Mouse (Mus musculus) Muller cell, postnatal 12 days (primary cell): ENCODE measurements around the gene Kcnab3.

ENCODE experiments used
- DNase-seq: peaks from one replicate; pipeline ENCODE4 v3.0.0-alpha.2; 2015; ENCODE audit errors: inconsistent ontology term

The Kcnab3 gene

DNA sequence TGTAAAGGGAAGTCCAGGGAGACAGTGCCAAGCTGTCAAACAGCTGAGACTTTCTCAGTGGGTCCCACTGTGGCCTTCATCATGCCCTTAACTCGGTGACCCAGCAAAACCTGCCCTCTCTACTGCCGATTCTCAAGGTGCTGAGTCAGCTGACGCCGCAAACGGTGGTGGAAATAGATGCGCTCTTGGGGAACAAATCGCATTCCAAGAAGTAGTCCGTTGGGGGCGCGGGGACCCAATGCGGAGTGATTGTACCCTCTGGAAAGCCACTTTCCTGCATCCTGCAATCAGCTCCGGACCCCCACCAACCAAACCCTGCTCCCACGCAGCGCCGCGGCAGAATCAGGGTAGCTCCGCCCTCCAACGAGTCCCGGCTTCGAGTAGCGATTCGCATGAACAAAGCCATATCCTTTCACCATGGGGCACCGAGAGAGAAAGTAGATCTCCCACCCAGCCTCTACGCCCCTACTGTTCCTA, 5.9 kb downstream of the Kcnab3 start:
- peak; percentile 73 for DNase-seq

DNA sequence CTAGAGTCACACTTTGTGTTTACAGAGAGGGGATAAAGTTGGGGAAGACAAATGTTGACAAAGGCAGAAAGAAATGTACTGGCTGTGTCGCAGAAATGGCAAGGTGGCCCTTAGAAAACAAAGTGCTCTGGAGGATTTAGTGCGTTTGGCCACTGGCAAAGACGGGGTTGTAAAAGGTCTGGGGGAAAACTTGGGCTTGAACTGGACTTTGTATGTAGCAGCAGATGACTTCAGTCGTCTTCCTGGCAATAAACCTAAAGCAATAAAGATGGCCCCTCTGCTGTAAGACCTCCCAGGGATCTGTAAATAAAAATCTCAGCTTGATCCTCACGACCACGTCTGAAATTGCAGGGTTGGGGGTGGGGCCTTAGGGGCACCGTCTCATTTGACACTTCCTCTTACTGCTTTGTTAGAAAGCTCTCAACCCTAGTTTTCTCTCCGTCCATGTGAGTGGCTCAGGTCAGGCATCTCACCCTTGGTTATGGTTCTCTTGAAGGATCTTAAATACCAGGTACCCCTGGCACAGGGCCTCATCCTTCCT, 6.7 kb downstream of the Kcnab3 start:
- no peak for DNase-seq

DNA sequence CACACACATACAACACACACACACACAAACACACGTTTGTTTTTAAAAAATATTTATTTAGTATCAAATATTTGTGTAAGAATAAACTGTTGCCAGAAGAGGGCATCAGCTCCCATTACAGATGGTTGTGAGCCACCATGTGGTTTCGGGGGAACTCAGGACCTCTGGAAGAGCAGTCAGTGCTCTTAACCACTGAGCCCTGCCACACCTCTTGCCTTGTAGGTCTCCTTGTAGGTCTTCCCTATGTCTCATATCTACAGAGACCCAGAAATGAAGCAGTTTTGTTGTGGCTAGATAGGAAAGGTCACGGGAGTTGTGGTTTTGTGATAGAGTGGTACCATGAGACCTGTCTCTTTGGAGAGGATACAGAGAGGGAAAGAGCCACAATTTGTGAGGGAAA, 7.9 kb downstream of the Kcnab3 start:
- no peak for DNase-seq

DNA sequence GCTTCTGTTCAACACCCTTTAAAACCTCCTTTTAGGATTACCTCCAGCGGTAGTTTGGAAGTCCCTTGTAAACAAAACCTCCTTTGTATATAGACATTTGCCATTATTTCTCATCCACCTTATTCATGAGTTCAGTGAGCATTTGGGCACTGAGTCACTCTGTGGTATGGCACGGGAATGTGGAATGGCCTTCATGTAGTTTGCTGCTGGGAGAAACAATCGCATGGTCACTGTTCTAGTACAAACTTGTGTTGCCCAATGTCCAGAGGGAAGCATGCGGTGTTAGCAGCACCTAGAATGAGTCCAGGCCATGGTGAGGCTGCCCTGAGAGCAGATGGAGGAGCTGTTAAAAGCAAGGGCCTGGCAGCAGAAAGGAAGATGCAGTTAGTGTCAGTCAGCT, 8.7 kb downstream of the Kcnab3 start:
- DNase-seq = peak; percentile 94

DNA sequence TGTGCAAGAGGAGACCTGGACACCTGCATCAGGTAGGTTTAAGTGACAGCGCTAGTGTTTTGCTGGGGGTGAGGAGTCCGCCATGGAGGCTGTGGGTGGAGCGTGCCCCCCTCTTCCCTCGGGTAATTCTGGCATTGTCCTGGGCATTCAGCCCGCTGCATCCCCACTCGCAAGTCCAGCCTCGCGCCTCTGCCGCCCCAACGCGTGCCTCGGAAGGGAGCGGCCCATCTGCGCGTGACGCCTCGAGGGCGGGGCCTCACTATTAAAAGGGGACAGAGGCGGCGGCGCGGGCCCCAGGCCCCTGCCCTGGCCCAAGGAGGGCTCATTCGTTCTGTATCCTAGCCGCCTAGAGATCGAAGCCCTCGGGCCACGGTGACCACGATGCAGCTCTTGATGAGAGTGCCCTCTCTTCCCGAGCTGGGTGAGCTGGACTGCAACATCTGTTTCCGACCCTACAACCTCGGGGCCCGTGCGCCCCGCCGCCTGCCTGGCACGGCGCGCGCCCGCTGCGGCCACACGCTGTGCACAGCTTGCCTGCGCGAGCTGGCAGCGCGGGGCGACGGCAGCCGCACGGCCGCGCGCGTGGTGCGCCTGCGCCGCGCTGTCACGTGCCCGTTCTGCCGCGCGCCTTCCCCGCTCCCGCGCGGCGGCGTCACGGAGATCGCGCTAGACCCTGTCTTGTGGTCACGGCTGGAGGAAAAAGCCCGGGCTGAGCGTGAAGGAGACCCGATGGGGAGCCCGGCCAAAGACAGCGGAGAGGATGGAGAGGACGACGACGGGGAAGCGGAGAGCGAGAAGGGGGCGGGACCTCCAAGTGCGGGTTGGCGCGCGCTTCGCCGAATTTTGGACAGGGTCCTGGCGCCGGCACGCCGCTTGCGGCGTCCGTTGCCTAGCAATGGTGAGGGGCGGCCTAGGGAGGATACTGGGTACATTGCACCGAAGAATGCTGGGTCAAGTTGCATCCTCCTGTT, 14.4 kb downstream of the Kcnab3 start, which contains the start of gene Rnf227:
Gene Rnf227 (plus strand): TSS at position 301 of the 971 bp plus-strand sequence.
- peak; percentile 80 for DNase-seq

DNA sequence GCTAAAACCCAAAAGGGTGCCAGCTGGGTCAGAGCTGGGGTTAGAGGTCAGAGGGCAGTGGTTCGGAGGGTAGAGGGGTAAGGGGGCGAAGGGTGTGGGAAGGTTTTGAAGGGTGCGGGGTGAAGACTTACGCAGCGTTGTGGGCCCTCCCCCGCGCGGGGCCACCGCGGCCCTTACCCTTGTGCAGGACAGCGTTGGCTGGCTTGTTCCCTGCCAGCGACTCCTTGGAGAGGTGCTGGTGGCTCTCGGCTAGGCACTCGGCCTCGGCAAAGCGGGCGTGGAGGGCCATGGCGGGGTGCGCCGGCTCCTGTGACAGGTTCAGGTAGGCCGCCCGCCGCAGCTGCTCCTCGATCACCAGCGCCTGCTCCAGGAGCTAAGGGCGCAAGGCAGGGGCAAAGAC, 20.4 kb downstream of the Kcnab3 start:
- DNase-seq = no peak

DNA sequence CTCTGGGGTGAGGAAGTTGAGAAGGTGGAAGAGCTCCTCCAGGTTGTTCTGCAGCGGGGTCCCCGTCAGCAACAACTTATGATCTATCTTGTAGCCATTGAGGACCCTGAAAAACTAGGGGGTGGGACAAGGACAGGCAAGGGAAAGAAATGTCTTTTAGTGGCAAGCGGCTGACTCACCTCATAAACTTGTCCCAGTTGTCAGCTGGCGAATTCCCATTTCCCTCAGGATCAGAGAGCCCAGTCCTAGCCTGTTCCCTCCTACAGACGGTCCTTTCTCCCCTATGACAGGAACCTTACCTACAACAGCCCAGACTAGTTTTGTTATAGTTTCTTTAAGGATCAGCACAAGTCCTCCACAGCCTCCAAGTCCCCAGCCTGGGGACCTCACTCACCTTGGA, 30.5 kb downstream of the Kcnab3 start:
- DNase-seq = no peak

DNA sequence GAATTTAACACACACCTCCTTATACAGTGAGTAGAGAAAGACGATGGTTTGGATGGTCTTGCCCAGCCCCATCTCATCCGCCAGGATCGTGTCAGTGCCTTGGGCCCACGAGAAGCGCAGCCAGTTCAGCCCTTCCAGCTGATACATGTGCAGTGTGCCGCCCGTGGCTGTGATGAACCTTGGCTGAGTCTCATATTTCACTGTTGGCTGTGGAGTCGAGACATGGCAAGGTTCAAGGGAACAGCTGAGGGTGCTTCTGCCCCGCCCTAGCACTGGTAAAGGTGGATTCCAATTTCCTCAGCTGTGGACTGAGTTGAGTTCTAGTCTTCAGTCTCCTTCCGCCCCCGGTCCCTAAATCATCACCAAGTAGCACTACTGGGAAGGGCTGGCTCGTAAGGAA, 31.6 kb downstream of the Kcnab3 start:
- no peak for DNase-seq

DNA sequence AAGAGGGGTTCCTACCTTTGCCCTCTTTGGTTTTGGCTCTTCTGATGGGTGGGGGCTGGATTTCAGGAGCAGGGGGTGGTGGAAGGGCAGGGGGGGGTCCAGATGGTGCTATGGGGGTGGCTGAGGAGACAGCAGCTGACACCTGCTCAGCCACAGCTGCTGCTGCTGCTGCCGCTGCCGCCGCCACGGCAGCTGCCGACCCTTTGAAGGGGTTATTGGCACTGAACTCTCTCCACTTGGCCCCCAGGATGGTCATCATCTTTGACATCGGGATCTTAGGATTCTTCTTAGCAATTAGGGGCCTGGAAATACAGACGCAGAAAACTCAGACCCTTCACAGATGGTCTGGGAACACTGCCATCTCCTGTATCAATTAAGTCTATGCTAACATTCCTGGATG, 36.0 kb downstream of the Kcnab3 start:
- DNase-seq = no peak

DNA sequence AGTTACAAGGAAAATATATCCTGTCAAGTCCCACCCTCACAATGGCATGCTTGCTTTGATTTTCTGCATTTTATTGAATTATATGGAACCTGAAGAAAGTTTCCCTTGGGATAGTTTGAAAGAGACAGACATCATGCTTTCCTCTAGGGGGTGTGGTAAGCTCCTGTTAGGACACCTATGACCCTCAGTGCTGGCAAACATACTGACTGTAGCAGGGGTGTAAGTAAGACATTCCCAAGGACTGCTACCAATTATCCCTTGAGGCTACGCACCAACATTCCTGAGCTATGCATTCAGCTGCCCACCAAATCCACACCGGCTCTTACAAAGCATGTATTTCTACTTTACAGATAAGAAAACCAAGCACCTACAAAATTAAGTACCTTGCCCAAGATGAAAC, 36.4 kb downstream of the Kcnab3 start:
- peak; percentile 49 for DNase-seq

DNA sequence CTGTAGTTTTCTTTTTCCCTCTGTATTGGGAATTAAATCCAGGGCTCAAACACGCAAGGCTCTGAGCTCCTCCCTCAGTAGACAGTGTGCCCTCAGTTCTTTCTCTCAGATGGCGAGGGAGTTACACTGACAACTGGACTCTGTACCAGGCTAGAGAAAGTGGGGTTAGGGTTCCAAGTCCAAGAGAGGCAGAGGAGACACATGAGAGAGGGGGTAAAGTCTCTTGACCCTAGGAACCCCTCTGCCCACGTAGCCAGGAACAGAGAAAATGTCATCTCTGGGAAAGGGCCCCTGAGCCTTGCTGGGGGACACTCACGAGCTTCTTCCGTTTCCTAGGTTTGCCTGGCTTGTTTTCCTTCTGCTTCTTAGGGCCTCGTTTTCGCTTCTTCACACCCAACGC, 38.3 kb downstream of the Kcnab3 start:
- no peak for DNase-seq

DNA sequence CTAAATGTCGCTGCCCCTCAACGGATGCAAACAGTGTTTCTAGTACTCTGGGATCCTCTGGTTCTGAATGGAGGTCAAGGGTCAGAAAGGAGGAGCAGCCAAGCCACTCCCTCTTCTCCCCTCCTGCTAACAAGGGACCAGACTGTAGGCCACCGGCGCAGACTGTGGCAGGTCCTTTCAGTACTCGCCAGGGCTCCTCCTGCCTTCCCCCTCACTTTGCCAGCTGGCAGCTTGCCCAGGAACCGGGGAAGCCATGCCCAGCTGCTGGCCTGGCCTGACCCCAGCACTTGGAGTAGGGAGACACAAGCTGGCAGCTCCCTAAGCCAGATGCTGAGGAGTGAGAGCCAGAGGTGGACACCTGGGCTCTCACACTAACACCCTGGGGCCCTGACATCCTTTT, 38.9 kb downstream of the Kcnab3 start:
- DNase-seq = peak; percentile 96

DNA sequence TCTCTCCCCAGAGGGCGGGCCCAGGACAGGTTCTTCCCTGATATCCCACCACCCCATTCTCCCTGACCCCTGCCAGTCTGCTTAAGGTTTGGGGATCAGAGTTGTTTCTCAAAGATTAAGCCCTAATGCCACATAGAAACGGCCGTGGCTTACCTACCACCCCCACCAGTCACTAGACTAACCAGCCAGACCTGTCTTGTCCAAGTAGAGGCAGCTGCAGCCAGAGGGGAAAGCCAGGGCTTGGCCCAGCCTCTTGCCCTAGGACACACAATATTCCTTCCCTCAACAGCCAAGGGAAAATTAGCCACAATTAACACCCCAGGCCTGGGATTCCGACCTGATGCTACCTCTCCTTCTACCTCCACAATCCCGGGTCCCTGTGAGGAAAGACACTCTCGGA, 39.7 kb downstream of the Kcnab3 start:
- no peak for DNase-seq

DNA sequence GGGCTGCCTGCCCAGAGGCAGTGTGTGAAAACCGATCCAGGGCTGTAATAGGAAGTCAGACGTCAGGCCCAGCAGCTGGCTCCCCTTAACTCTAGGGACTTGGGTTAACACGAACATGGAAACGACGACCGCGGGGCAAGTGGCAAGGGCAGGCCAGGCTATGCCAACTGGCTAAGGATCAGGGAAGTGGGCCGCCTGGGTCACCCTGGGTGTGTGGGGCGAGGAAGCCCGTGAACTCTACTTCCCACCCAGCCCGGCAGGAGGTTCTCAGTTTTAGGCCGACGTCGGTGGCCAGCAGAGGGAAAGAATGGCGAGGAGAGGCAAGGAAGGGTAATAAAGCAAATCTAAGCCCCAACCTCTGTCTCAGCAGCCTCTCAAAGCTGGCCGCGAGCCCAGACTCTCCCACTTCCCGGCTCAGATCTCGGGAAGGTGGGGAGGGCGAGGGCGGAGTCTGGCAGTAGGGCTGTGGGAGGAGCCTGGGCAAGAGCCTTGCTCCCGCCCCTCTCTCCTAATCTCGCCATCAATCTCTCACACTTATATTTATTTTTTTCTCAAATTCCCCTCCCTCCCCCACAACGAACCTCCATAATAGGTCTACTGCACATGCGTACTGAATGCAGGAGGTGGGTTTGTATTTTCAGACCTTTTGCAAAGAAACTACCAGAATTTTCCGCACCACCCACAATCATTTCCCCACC, 40.2 kb downstream of the Kcnab3 start:
- DNase-seq = peak; percentile 97

DNA sequence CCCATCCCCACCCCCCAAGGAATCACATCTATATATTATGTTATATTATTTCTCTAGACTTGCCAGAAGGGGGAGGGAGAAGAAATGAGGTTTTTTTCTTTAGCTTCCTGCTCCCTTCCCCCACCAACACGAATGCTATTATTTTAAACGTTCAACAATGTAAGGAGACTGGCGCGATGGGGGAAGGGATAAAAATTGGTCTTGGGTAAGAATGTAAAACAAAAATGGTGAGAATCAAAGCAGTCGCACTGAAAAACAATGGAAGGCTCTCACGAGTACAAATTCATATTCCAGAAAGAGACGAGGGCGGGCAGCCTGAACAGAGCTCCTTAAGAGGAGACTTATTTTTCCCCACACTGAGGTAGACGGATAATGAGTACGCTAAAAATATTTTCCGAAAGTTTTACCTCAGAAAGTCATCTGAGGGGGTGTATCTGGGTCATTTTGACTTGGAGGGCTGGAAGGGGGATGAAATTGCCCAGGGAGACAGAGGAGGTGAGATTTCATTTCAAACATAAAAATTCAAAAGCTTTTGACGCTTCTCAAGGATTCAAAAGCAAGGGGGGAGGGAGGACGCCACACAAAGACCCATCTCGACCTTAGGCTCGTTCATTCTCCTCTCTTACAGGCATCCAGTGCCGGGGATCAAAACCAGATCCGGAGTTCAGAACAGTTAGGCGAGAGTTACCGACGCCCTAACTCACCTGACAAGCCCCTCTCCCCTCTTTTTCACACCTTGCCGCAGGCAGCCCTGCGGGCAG, 41.0 kb downstream of the Kcnab3 start:
- DNase-seq = peak; percentile 32

DNA sequence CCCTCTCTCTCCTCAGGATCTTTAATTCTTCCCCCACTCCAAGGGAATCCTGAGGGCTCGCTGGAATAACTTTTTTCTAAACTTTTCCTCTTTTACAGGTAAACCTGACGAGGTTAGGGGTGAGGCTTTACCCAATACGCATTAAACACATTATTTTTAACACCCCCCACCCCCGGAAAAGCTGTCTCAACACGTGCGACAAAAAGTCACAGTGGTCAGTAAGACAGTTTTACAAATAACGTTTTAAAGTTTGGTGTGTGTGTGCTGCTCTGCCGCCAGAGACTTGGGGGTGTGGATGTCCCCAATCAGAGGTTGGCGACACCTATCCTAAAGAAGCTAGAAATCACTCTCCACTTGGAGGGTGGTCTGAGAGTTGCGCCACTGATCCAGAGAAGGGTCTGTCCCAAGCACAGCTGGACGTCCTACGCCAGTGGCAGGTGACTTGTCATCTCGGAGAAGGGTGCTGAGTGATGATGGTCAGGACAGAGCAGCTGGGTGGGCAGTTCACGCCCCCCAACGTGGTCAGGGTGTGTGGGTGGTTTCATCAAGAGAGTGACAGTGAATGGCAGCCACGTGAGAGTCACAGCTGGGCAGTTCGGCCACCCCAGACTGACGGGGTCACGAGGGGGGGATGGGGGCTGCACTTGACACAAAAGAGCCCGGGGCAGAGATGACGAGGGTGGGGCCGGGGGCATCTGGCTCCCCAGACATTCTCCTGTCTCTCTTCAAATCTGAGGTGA, 41.7 kb downstream of the Kcnab3 start:
- no peak for DNase-seq

DNA sequence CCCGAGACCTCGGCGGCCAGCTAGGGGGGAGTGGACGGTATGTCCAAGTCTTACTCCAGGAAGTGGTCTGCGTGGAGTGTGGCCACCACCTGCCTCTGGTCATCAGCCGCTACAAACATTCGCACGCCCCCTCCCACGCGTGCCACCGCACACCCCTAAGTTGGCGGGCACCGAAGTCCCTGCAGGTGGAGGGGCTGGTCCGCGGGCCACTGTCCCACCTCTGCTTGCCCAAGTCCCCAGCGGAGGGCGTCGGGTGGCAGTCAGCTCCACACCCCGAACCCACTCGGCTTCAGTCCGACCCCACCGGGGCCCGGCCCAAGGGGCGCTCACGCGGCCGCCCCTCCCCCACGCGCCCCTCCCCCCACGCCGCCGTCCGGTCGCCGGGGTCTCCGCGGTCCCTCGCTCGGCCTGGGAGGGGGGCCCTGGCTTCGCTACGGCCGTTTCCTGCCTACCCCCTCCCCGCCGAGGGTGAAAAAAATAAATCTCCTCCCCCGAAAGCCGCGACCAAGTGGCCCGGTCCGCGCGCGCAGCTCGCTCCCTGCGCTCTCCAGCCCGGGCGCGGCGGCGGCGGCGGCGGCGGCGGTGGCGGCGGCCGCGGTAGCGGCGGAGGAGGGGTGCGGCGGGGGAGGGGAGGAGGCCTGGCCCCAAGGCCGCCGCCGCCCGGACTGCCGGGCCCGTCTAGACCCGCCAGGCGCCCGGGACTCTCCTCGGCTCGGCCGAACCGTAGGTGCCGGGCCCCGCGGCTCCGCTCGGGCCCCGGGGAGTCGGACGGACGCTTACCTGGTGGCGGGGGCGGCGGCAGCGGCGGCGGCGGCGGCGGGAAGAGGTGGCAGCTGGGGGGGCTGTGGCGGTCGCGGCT, 42.5 kb downstream of the Kcnab3 start:
- peak; percentile 58 for DNase-seq

DNA sequence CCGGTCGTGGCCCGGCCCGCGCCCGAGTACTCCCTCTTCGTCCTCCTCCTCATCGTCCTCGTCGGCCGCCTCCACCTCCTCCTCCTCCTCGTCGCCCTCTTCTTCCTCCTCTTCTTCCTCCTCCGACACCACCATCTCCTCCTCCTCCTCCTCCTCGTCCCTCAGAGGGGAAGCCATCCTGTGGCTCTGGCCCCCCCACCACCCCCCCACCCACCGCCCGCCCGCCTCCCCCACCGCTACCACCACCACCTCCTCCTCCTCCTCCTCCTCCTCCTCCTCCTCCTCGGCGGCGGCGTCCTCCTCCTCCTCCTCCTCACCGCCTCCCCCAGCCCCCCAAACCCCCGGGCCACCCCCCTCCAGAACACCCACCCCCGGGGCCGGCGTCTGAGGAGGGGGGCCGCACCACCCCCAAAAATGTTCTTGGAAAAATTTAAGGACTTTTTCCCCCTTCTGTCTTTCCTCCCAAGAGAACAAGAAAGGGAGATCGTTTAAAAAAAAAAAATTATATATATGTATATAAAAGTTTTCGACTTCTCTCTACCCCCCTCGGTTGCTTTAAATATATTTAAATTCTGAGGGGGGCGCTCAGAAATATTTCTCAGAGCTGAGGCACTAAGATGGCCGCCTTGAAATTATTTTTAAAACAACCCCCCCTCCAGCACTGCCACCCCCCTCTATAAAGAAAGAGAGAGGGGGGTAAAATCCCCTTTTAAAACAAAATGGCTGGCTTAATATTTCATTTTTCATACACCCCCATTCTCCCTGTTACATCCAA, 43.3 kb downstream of the Kcnab3 start, which contains the start of gene Chd3:
Gene Chd3 (minus strand): TSS at position 192 of the 775 bp plus-strand sequence.
- DNase-seq = no peak
